Mouse (Mus musculus): ENCODE measurements at regions not wholly inside any gene's neighbourhood (a gene's known extent, or its start where the extent isn't known, plus 50 kb on each side); places are given as distances from the start of the nearest gene placed in this dataset.

DNA sequence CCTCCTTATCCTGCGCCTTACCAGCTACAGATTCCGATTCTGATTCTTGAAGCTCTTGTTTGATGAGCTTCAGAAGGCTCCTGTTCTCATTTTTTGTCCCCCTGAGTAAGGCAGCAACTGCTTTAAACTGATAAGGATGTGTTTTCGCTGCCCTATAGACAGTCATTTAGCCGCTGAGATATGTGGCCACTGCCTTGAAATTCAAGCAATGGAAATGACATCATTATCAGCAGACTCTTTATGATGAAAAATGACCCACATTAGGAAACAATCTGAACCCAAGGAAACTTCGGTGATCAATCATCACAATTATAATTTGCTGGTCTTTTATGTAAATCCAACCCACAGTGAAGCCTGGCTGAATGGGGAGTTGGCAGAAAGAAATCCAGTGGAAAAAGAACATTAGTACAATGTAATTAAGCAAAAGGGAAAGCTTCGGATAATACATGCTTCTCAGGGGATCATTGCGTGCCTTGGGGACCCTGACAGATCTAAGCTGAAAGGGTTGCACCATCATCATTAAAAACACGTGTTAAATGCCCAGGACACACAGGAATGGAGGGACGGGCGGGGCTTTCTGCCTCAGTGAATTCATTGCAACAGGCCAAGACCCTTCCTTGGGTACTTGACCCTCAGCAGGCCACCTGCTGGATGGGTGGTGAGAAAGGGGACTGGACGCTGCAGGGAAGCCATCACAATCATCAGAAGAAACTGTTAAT lies 462.2 kb downstream of the Pik3r1 start:
- Histone ChIP-seq H3K36me3 (no peaks in the 10 kb centered on the region), H3K27me3 (replicated peaks) (no peaks in the 10 kb centered on the region), H3K4me2 (replicated peaks) (no peak overlapping the region), H3K27ac (no peak overlapping the region), H3K9me3 (no peaks in the 10 kb centered on the region), H3K4me3 (no peak overlapping the region), H3K4me1 (no peaks in the 10 kb centered on the region), H3K9ac (no peak overlapping the region)
- 74% methylated on average over 11 of the region's 11 CpGs for WGBS
- no peak for ATAC-seq (ENCODE audit: low FRiP score, low read depth)

DNA sequence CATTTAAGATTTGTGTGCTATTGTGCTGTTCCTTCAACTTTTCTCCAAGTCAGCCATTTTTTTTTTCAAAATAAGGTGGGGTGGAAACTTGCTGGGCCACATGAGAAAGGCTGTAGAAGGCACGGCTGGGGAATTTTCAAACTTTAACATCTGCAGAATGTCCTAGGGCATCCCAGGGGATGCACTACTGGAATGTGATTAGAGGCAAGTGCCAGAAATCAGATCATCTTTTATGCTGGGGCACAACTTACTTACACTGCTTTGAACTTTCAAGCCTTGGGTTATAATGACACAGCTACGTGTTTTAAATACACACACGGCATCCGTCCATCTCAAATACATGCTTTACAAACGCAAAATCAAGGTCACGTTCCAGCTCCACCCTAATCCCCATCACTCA lies 463.0 kb downstream of the Pik3r1 start:
- Histone ChIP-seq H3K27me3 (replicated peaks) (no peaks in the 10 kb centered on the region), H3K4me1 (no peaks in the 10 kb centered on the region), H3K27ac (no peak overlapping the region), H3K9ac (no peak overlapping the region), H3K36me3 (no peaks in the 10 kb centered on the region), H3K9me3 (no peaks in the 10 kb centered on the region), H3K4me2 (replicated peaks) (no peak overlapping the region), H3K4me3 (no peak overlapping the region)
- WGBS = 78% methylated on average over 6 of the region's 6 CpGs
- ATAC-seq (ENCODE audit: low FRiP score, low read depth) = no peak

DNA sequence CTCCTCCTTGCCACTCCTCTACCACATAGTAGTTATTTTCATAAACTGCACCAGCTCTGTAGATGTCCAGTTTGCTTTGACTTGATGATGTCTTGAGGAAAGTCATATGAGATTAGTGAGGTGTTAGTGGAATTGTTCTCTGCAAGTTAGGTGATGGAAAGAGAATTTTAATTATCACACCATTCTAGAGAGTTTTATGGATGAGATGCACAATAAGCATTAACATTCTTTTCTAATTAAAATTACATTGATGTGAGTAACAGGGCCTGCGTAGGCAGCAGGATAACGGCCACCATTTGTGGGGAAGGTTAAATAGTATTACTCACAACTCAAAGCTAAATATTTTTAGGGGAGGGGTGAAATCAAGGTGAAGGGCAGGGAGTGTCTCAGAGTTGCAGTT lies 466.7 kb downstream of the Pik3r1 start:
- no peaks in the 10 kb centered on the region for H3K36me3 ChIP-seq
- H3K4me3 ChIP-seq = no peak overlapping the region
- H3K9me3 ChIP-seq = no peaks in the 10 kb centered on the region
- H3K4me1 ChIP-seq = no peaks in the 10 kb centered on the region
- H3K27me3 ChIP-seq (replicated peaks) = no peaks in the 10 kb centered on the region
- WGBS = 81% methylated on average over 2 of the region's 2 CpGs
- H3K9ac ChIP-seq = no peak overlapping the region
- no peak overlapping the region for H3K27ac ChIP-seq
- ATAC-seq (ENCODE audit: low FRiP score, low read depth) = no peak
- H3K4me2 ChIP-seq (replicated peaks) = no peak overlapping the region

DNA sequence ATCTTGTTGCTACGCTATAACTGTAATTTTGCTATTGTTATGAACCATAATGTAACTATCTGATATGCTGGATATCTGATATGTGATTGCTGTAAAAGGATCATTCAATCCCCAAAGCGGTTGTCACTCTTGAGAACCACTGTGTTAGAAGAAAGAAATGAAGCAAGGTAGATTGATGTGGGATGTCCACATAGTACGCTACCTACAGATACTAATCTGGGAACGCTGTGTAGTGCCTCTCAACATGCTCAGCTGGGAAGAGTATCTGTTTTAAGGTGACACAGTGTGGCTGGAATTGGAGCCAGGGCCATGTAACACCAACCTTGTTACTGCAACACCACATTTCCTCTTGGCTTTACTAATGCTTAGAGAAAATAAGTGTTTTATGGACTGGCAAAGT lies 456.2 kb upstream of the Slc30a5 start:
- no peaks in the 10 kb centered on the region for H3K36me3 ChIP-seq
- H3K4me2 ChIP-seq (replicated peaks) = no peak overlapping the region
- 91% methylated on average over 4 of the region's 4 CpGs for WGBS
- ATAC-seq (ENCODE audit: low FRiP score, low read depth) = no peak
- no peak overlapping the region for H3K4me3 ChIP-seq
- no peak overlapping the region for H3K27ac ChIP-seq
- no peak overlapping the region for H3K9ac ChIP-seq
- no peaks in the 10 kb centered on the region for H3K9me3 ChIP-seq
- H3K27me3 ChIP-seq (replicated peaks) = no peaks in the 10 kb centered on the region
- H3K4me1 ChIP-seq = no peaks in the 10 kb centered on the region

DNA sequence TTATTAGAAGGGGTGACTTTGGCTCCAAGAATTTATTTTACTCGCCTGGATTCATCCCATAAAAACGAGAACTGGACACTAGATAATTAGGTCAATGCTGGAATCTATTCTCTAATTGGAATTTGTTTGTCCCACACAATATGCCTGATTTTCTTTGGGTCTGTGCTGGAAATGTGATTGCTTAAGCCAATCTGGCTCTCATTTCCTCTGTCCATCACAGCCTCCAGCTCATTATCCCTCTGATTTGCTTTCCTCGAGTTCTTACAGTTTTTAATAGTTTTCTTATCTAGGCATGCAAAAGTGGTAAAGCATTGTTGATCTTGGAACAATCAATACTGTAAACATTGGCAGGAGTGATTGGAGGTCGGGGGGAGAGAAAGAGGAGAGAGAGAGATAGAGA lies 453.9 kb upstream of the Slc30a5 start:
- Histone ChIP-seq H3K4me3 (no peak overlapping the region), H3K27me3 (replicated peaks) (no peaks in the 10 kb centered on the region), H3K27ac (no peak overlapping the region), H3K9ac (no peak overlapping the region), H3K36me3 (no peaks in the 10 kb centered on the region), H3K9me3 (no peaks in the 10 kb centered on the region), H3K4me1 (no peaks in the 10 kb centered on the region), H3K4me2 (replicated peaks) (no peak overlapping the region)
- no peak for ATAC-seq (ENCODE audit: low FRiP score, low read depth)
- WGBS = 79% methylated on average over 4 of the region's 4 CpGs

DNA sequence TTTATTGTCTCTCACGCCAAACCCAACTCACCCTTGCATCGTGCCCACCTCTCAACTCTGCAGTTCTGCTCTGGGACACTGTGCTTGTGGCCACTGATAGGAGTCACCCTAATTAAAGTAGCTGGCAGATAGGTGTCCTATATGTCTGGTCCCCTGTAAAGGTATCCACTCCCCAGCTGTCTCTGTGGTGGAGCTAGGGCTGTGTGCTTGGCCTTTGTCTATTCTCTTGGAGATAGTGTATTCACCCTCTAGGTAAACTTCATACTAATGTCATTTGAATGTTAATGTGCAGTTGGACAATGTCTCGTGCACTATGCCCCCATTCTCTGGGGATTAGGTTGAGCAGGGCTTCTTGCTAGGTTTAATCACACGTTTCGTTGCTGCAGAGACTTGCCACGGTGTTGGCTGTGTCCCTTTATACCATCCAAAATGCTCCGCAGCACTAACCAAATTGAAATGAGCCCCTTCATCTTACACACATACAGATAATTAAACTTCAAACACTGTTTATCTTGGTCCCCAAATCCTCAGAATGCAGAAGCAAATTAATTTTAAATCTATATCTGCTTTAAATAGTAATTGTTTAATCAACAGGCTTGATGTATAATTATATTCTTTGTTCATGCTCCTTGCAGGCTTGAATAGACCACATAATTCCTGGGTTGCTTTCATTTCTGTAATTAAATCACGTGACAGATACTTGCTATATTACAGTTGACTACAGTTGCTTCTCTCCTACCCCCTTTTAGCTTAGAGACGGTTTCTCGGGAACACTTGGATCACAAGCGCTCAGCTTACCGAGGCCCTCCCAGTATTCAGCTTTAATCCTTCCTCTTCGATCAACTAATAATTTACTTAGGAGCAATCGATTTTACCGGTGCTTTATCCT lies 453.0 kb upstream of the Slc30a5 start:
- ATAC-seq (ENCODE audit: low FRiP score, low read depth) = no peak
- Histone ChIP-seq H3K27ac (no peak overlapping the region), H3K4me3 (no peak overlapping the region), H3K9me3 (no peaks in the 10 kb centered on the region), H3K27me3 (replicated peaks) (no peaks in the 10 kb centered on the region), H3K4me1 (no peaks in the 10 kb centered on the region), H3K9ac (no peak overlapping the region), H3K4me2 (replicated peaks) (no peak overlapping the region), H3K36me3 (no peaks in the 10 kb centered on the region)
- 87% methylated on average over 15 of the region's 15 CpGs for WGBS

DNA sequence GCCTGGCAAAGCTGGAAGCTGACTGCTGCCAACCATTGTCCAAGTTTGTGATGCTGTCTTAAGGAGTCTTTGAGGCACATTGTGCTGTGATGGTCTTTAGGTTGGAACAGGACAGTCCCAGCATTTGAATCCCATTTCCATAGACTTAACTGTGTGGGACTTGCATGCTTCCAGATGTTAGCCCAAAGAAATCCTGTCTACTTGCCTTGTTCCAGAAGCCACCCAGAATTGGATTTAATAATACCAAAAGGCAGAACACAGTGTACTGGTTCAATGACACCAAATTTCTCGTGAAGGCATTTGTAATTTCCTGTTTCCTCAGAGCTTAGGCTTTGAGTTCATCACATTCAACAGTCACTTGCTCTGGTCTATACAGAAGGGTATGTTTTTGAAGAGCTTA lies 444.9 kb upstream of the Slc30a5 start:
- no peak overlapping the region for H3K27ac ChIP-seq
- no peak overlapping the region for H3K9ac ChIP-seq
- H3K36me3 ChIP-seq = no peaks in the 10 kb centered on the region
- H3K4me2 ChIP-seq (replicated peaks) = no peak overlapping the region
- 0 out of 2 replicates have a peak, but pooled peaks cover 5% of the 10 kb centered on the region for H3K9me3 ChIP-seq
- WGBS = 87% methylated on average over 1 of the region's 1 CpGs
- H3K4me3 ChIP-seq = no peak overlapping the region
- H3K27me3 ChIP-seq (replicated peaks) = no peaks in the 10 kb centered on the region
- H3K4me1 ChIP-seq = no peaks in the 10 kb centered on the region
- no peak for ATAC-seq (ENCODE audit: low FRiP score, low read depth)

DNA sequence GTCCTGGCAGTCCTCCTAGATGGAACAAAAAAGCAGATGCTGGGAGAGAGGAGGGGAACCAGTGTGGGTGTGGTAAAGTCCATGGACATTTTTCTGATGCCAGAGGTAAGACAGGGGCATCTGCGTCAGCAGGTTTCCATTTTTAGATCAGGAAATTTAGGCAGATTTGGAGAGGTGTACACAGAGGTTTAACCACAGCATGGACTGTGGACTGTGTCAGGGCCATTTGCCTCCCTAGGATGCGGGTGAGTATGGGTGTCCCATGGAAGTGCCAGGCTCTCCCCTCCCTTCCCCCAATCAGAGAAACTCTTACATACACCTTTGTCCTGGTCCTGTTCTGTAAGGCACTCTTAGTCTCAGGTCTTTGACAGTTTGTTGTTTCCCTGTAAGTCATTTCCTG lies 443.5 kb upstream of the Slc30a5 start:
- Histone ChIP-seq H3K27ac (no peak overlapping the region), H3K36me3 (no peaks in the 10 kb centered on the region), H3K4me1 (no peaks in the 10 kb centered on the region), H3K27me3 (replicated peaks) (no peaks in the 10 kb centered on the region), H3K4me3 (no peak overlapping the region), H3K9me3 (0 out of 2 replicates have a peak, but pooled peaks cover 5% of the 10 kb centered on the region), H3K9ac (no peak overlapping the region), H3K4me2 (replicated peaks) (no peak overlapping the region)
- ATAC-seq (ENCODE audit: low FRiP score, low read depth) = no peak
- 93% methylated on average over 2 of the region's 2 CpGs for WGBS

DNA sequence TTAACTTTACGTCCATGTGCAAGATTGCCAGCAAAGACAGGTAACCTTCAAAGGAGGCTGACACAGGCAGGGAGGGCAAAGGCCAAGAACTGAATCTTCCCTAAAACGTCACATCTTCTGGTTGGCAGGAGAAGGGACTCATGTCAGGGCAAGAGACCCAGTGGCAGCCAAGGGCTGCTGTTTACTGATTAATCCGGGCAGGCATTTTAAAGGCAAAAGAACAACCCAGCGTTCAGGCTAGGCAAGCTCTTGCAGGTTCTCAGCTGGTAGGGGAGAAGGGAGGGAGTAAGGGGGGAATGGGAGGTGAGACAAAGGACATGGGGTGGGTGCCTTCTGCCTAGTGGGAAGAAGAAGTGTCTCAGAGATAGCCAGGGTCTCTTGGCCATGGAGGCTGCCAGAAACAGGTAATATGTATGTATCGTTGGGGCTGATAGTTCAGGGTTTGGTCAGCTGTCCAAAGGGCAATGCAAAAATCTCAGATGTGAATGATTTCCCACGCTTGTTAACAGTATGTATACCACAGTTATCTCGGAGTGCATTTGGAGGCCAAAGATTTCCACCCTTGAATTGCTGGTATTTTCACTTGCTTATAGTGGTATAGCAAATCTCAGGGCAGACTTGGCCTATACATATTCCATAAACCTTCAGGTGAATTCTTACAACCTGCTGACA lies 441.4 kb upstream of the Slc30a5 start:
- Histone ChIP-seq H3K4me2 (replicated peaks) (no peak overlapping the region), H3K9me3 (0 out of 2 replicates have a peak, but pooled peaks cover 5% of the 10 kb centered on the region), H3K4me3 (no peak overlapping the region), H3K4me1 (no peaks in the 10 kb centered on the region), H3K27ac (no peak overlapping the region), H3K27me3 (replicated peaks) (no peaks in the 10 kb centered on the region), H3K9ac (no peak overlapping the region), H3K36me3 (no peaks in the 10 kb centered on the region)
- ATAC-seq (ENCODE audit: low FRiP score, low read depth) = no peak
- 69% methylated on average over 7 of the region's 7 CpGs for whole genome bisulfite sequencing

DNA sequence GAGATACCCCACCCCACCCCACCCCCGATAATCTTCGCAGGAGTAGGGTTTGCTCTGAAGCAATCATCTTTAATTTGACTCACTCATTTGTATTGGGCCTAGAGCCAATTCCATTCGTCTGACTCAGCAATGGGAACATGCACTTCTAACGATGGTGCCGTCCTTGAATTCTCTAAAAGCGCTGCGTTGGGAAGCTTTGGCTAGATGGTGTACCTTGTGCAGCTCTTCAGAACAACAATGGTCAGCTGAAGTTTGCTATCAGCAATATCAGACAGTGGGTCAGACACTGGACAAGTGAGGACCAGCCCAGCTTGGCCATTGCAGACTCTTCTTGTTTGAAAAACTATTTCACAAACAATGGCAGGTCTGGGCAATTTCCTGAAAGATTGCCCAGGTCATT lies 440.1 kb upstream of the Slc30a5 start:
- Histone ChIP-seq H3K36me3 (no peaks in the 10 kb centered on the region), H3K9me3 (no peaks in the 10 kb centered on the region)
- 90% methylated on average over 7 of the region's 7 CpGs for WGBS

DNA sequence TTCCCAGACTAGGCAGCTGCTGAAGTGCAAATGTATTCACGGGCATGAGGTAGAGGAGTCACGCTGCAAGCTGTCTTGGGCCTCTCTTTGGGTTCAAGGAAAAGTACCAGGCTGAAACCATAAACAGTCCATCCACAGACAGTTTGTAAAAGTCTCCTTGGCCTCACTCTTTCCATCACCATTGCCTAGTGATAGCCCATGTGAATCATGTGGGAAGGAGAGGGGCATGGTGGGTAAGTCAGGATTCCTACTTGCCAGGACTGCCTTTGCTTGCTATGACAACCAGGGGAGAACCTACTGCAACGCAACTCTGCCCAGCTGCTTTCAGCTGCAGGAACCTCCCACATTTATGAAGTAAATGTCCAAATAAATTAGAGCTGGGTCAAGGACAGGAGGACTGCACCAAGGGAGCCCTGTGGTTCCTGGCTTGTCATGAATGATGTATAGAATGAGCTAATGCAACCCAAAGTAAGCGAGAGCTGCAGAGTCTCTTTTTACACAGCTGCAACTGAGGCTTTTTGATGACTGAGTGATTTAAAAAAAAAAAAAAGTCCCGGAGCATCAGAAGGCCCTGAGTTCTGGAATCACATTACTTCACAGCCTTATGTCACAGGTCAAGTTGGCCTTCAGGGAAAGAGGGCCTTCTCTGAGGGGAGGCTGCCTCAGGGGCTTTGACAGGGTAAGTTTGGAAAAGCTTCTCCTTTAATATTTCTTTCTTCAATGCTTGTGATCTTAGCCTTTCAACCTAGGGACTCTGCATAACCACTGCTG lies 420.7 kb upstream of the Slc30a5 start:
- Histone ChIP-seq H3K27ac (no peak overlapping the region), H3K9me3 (no peaks in the 10 kb centered on the region), H3K4me1 (no peaks in the 10 kb centered on the region), H3K36me3 (no peaks in the 10 kb centered on the region), H3K4me2 (replicated peaks) (no peak overlapping the region), H3K9ac (no peak overlapping the region), H3K27me3 (replicated peaks) (no peaks in the 10 kb centered on the region), H3K4me3 (no peak overlapping the region)
- no peak for ATAC-seq (ENCODE audit: low FRiP score, low read depth)
- WGBS = 64% methylated on average over 5 of the region's 5 CpGs

More for the DNA sequence above, 440.1 kb upstream of the Slc30a5 start:
- ATAC-seq (ENCODE audit: low FRiP score, low read depth) = no peak
- Histone ChIP-seq H3K4me1 (no peaks in the 10 kb centered on the region), H3K27ac (no peak overlapping the region), H3K4me2 (replicated peaks) (no peak overlapping the region), H3K27me3 (replicated peaks) (no peaks in the 10 kb centered on the region), H3K4me3 (no peak overlapping the region), H3K9ac (no peak overlapping the region)

DNA sequence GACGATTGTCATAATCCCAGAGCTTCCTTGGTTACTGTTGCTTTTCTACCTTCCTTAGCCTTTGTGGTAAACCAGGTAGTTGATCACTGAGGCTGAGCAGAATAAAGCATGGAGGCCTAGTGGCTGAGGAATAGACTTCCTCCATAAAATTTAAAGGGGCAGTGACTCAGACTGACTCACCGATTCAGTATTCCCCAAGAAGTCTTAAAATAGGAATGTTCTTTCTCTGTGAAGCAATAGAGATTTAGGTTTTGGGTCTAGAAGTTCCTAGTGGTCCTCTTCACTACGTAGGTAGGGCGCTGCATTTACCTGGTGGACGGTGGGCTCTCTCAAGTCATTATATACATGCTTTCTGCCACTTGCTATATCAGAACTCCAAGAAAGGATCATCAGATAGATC lies 416.1 kb upstream of the Slc30a5 start:
- no peak for ATAC-seq (ENCODE audit: low FRiP score, low read depth)
- Histone ChIP-seq H3K4me1 (no peaks in the 10 kb centered on the region), H3K36me3 (no peaks in the 10 kb centered on the region), H3K27me3 (replicated peaks) (no peaks in the 10 kb centered on the region), H3K9ac (no peak overlapping the region), H3K4me3 (no peak overlapping the region), H3K9me3 (no peaks in the 10 kb centered on the region), H3K4me2 (replicated peaks) (no peak overlapping the region), H3K27ac (no peak overlapping the region)
- WGBS = 93% methylated on average over 5 of the region's 5 CpGs

All from neural tube, embryonic 12.5 days (tissue).